Mouse (Mus musculus) hindbrain, embryonic 16.5 days (tissue): ENCODE results near the gene Plekhm1. TPM values are rescaled to one million over a fixed set of nuclear protein-coding genes. Genes with fewer than 3 reads are reported as not detected.

Experiments
- ATAC-seq: fragments of 200-750 bp; cut with Nextera tagmentation; 2 replicates; pipeline ENCODE4 v1.8.0; 2017; ENCODE audit warnings: moderate TSS enrichment, moderate library complexity
- H3K27ac ChIP-seq: fragments of 300-500 bp; sonication (generic); 2 replicates; pipeline ENCODE4 v1.5.1; 2014; ENCODE audit warnings: low read depth, mild to moderate bottlenecking, control low read depth, low read length, moderate library complexity
- H3K27me3 ChIP-seq: fragments of 300-500 bp; sonication (generic); replicated peaks from 2 replicates; pipeline ENCODE4 v1.6.1; 2014; ENCODE audit warnings: low read length; ENCODE audit not compliant: control insufficient read depth, insufficient read depth
- H3K36me3 ChIP-seq: fragments of 300-500 bp; sonication (generic); 2 replicates; pipeline ENCODE4 v1.6.1; 2014; ENCODE audit warnings: mild to moderate bottlenecking, low read length, moderate library complexity, mixed read lengths; ENCODE audit not compliant: control insufficient read depth, insufficient read depth
- H3K4me1 ChIP-seq: fragments of 300-500 bp; sonication (generic); 2 replicates; pipeline ENCODE4 v1.6.1; 2014; ENCODE audit warnings: low read depth, low read length; ENCODE audit not compliant: control insufficient read depth, insufficient read depth
- H3K4me2 ChIP-seq: fragments of 300-500 bp; sonication (generic); 2 replicates; pipeline ENCODE4 v1.6.1; 2014; ENCODE audit warnings: mild to moderate bottlenecking, low read length, control low read depth, moderate library complexity
- H3K4me3 ChIP-seq: fragments of 300-500 bp; sonication (generic); 2 replicates; pipeline ENCODE4 v1.5.1; 2014; ENCODE audit warnings: mild to moderate bottlenecking, low read length, control low read depth, moderate library complexity
- H3K9ac ChIP-seq: fragments of 300-500 bp; sonication (generic); 2 replicates; pipeline ENCODE4 v1.6.1; 2014; ENCODE audit warnings: low read depth, mild to moderate bottlenecking, control low read depth, low read length, moderate library complexity
- H3K9me3 ChIP-seq: fragments of 300-500 bp; sonication (generic); 2 replicates; pipeline ENCODE4 v1.6.1; 2014; ENCODE audit warnings: mild to moderate bottlenecking, low read length, moderate library complexity; ENCODE audit not compliant: control insufficient read depth
- WGBS: fragments of 180-500 bp; shearing (Covaris S2); extraction: QIAGEN DNeasy Blood & Tissue Kit; methylation state at CpG from one replicate; pipeline ENCODE4 v1.1.7; 2014; 5-methylcytosine and 5-hydroxymethylcytosine counted together
- polyA plus RNA-seq: library from polyadenylated mRNA; unstranded; fragments of >200 nt; fragmentation: Nextera tagmentation; extraction: Ambion mirVana; gene quantifications from 2 replicates; pipeline ENCODE4 v1.2.1, GENCODE M21; 2015

Plekhm1 gene
- polyA plus RNA-seq, 1 experiment from 2014 or later = 7.2 TPM

DNA sequence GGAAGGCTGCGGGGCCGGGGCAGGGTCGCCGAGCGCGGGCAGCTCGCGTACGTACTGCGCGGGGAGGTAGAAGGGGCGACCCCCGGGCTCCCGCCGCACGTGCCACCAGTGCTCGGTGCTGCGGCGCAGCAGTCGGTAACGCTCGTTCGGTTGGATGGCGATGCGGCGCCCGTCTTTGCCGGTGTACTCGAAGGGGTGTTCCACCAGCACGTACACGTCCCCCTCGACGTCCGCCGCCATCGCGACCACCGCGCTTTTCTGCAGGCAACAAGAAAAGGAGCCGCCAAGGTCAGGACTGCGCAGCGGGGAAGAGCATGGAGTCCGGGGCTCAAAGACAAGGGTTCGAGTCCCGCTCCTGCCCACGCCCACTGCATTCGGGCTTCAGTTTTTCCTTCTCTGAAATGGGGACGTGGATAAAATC is 51.8 kb downstream of the Plekhm1 start:
- WGBS = 2% methylated on average over 47 of the region's 48 CpGs
- Histone ChIP-seq H3K27ac (no peak overlapping the region), H3K9me3 (no peaks in the 10 kb centered on the region), H3K9ac (peak overlapping the region; percentile 72), H3K27me3 (peaks cover 54% of the 10 kb centered on the region), H3K4me3 (peak overlapping the region; percentile 53), H3K4me2 (peak overlapping the region; percentile 88), H3K4me1 (peaks cover 28% of the 10 kb centered on the region), H3K36me3 (no peaks in the 10 kb centered on the region)
- ATAC-seq = no peak

DNA sequence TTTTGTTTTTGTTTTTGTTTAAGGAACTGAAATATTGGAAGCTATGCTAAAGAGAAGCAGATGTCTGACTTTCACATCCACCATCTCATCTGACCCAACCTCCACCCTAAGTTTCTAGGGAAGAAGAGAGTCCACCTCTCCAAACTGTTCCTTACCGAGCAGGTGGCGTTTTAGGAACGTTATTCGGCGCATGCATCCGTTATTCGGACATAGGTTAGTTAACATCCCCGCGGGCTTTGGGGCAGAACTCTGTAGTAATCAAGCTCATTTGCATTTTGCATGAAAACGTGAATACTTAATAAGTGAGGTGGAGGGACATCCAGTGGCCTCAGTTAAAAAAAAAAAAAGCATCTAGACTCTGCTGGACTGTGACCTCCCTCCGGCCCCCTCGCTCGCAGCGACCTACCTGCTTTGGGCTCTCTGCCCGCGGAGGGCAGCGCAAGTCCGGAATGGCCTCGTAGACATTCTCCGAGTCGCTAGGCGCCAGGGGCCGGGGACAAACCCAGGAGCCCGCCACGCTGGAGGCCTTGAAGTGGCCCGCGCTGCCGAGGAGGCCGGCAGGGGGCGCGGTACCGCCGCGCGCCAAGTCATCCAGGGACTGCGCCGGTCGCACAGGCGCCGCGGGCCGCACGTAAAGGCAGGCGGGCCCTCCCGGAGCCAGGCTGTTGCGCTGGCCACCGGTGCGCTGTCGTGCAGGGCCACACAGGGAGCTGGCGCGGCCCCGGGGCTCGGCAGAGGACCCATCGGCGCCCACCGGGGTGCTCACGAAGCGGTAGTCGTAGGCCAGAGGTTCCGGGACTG is 52.4 kb downstream of the Plekhm1 start:
- Histone ChIP-seq H3K9me3 (no peaks in the 10 kb centered on the region), H3K27ac (no peak overlapping the region), H3K4me2 (peak overlapping the region; percentile 88), H3K27me3 (peaks cover 53% of the 10 kb centered on the region), H3K9ac (peak overlapping the region; percentile 72), H3K36me3 (no peaks in the 10 kb centered on the region), H3K4me1 (peaks cover 28% of the 10 kb centered on the region), H3K4me3 (peak overlapping the region; percentile 53)
- 2% methylated on average over 57 of the region's 60 CpGs for WGBS
- ATAC-seq = peak; percentile 77

DNA sequence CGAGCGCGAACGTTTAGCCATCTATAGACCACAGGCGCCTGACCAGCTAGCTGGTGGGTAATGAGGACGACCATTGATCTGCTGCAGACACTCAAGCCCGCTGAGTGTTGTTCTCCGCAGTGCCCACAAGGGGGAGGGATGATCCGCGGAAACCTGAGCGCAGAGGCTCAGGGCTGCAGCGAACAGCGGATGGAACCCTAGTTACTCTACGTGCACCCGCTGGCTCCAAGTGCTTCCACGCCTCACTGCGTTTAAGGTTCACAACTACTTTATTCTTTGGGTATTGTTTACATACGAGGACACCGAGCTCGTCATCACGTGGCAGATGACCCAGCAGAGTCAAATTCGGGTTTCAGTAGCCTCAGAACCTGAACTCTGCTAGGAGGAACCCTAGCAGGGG is 53.4 kb downstream of the Plekhm1 start:
- Histone ChIP-seq H3K27ac (no peak overlapping the region), H3K4me1 (peaks cover 28% of the 10 kb centered on the region), H3K4me2 (peak overlapping the region; percentile 37), H3K9me3 (no peaks in the 10 kb centered on the region), H3K36me3 (no peaks in the 10 kb centered on the region), H3K9ac (peak overlapping the region; percentile 36; the same call in 1 of the 2 replicates), H3K27me3 (peaks cover 47% of the 10 kb centered on the region), H3K4me3 (peak overlapping the region; percentile 11; the same call in 1 of the 2 replicates)
- ATAC-seq = 0 out of 2 replicates have a peak, but pooled peaks have one; percentile 45
- under 1% methylated on average over 22 of the region's 22 CpGs for WGBS

DNA sequence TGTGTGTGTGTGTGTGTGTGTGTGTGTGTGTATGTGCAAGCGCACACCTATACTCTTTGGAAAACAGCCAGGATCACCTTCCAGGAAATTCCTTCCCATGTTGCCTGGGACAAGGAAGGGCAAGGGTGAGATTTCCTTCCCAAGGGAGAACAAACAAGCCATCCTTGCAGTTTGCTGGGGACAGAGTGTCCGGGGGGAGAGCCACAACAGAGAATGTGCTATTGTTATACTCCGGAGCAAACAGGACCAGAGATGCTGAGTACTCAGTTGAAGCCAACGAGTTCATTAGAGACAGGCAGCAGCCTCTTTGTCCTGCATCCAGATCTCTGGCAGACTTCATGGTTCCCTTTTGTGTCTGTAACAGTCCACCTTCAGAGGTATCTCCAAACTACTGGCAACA is 54.2 kb downstream of the Plekhm1 start:
- 58% methylated on average over 4 of the region's 4 CpGs for WGBS
- Histone ChIP-seq H3K4me1 (peaks cover 26% of the 10 kb centered on the region), H3K9me3 (no peaks in the 10 kb centered on the region), H3K9ac (no peak overlapping the region), H3K27me3 (peaks cover 44% of the 10 kb centered on the region), H3K27ac (no peak overlapping the region), H3K4me2 (no peak overlapping the region), H3K36me3 (no peaks in the 10 kb centered on the region), H3K4me3 (no peak overlapping the region)
- ATAC-seq = no peak

DNA sequence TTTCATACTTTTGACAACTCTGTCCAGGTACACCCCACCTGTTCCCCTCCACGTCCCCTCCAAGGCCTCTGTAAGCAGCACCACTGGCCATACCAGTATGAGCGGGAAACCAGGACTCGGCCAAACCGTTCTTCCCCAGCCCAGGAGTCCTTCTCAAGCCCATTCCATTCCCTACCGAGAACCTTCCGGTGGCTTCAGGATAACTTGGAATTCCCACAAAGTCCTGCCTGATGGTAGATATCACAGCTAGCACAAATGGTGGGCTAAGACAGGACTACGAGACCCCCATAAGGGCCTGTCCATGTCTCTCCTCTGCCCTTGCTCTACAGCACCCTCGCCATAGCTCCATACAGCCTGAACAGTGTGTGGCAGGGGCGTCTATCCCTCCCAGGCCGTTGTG is 54.8 kb downstream of the Plekhm1 start:
- H3K4me2 ChIP-seq = no peak overlapping the region
- H3K9ac ChIP-seq = no peak overlapping the region
- peaks cover 38% of the 10 kb centered on the region for H3K27me3 ChIP-seq
- 92% methylated on average over 10 of the region's 10 CpGs for WGBS
- no peak overlapping the region for H3K27ac ChIP-seq
- H3K4me3 ChIP-seq = no peak overlapping the region
- H3K9me3 ChIP-seq = peaks cover 2% of the 10 kb centered on the region; the same call in 1 of the 2 replicates
- peaks cover 20% of the 10 kb centered on the region for H3K4me1 ChIP-seq
- ATAC-seq = no peak
- no peaks in the 10 kb centered on the region for H3K36me3 ChIP-seq

DNA sequence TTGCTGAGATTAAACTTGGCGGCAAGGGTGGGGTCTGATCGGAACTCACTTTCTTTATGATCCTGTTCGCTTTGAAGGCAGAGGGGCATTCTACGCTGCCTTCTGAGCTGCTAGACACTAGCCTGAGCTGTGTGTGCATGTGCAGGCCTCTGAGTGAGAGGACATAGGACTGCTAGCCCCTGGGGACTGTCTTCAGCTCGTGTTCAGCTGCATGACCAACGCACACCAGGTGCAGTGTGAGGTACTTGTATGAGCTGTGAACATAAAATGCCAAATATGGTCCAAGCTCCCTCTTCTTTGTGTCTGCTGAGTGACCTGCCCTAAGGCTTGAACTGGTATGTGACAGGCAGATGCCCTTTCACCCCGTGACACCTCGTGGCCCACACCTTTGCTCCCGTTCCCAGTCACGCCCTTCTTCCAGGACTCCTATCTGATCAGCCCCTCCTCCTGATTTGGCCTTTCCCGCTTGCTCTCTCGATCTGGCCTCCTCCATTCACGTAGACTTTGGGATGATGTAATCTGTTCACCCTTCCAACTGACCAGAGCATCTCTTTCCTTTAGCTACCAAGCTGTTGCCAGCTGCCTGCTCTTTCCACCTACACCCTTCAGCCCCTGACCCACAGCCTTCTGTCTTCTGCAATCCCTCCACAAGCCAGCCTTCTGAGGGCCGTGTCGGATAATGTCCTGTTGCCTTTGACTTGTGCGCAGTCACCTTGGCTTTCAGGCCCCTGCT is 55.4 kb downstream of the Plekhm1 start:
- Histone ChIP-seq H3K4me3 (no peak overlapping the region), H3K9me3 (peaks cover 5% of the 10 kb centered on the region; the same call in 1 of the 2 replicates), H3K4me1 (peaks cover 15% of the 10 kb centered on the region; the same call in 1 of the 2 replicates), H3K27me3 (peaks cover 33% of the 10 kb centered on the region), H3K27ac (no peak overlapping the region), H3K4me2 (no peak overlapping the region), H3K36me3 (no peaks in the 10 kb centered on the region), H3K9ac (no peak overlapping the region)
- WGBS = 86% methylated on average over 16 of the region's 16 CpGs
- ATAC-seq = no peak

DNA sequence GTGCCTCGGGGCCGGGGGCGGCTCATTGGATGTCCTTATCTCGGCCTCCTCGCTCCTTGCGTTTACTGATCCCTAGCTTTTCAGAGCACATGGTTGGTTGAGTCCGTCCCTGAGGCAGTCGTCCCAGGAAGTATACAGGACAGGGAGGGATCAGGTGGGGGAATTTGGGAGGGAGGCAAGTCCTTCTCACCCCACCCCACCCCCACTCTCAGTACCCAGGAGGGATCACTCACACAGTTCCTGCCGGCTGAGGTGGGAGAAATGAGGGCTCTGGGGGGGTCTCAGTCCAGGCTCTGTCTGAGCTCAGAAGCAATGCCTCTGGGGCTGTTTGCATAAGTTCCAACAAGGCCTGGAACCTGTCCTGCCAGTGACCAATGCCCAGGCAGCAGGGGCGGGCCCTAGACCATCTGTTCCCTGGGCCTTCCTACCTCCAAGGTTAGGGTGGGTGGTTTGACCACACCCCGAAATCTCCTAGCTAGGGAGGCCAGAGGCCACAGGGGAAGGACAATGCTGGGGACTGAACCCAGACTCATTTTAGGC is 56.4 kb downstream of the Plekhm1 start:
- peaks cover 23% of the 10 kb centered on the region for H3K27me3 ChIP-seq
- no peaks in the 10 kb centered on the region for H3K36me3 ChIP-seq
- H3K9me3 ChIP-seq = peaks cover 5% of the 10 kb centered on the region; the same call in 1 of the 2 replicates
- no peak overlapping the region for H3K4me2 ChIP-seq
- no peak overlapping the region for H3K27ac ChIP-seq
- no peak overlapping the region for H3K4me3 ChIP-seq
- H3K4me1 ChIP-seq = peaks cover 10% of the 10 kb centered on the region; the same call in 1 of the 2 replicates
- H3K9ac ChIP-seq = no peak overlapping the region
- WGBS = 39% methylated on average over 11 of the region's 11 CpGs
- no peak for ATAC-seq

DNA sequence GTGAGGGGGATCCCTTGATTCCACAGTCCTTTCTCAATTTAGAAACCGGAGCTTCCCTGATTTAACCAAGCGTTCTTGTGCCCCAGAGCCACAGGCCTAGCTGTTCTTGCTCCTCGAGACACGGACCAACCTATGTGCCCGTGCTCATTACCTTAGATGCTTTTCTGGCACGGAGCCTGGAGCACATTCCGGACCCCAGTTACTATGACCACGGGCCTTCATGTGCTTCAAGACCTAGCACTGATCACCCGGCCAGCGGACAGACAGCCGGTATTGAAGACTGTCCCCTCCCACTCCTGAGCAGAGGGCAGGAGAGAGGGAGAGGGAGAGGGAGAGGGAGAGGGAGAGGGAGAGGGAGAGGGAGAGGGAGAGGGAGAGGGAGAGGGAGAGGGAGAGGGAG is 57.2 kb downstream of the Plekhm1 start:
- no peak overlapping the region for H3K27ac ChIP-seq
- H3K36me3 ChIP-seq = no peaks in the 10 kb centered on the region
- H3K27me3 ChIP-seq = peaks cover 17% of the 10 kb centered on the region
- H3K4me2 ChIP-seq = no peak overlapping the region
- H3K9ac ChIP-seq = no peak overlapping the region
- peaks cover 5% of the 10 kb centered on the region; the same call in 1 of the 2 replicates for H3K9me3 ChIP-seq
- ATAC-seq = no peak
- 18% methylated on average over 11 of the region's 11 CpGs for WGBS
- H3K4me1 ChIP-seq = peaks cover 7% of the 10 kb centered on the region; the same call in 1 of the 2 replicates
- no peak overlapping the region for H3K4me3 ChIP-seq

DNA sequence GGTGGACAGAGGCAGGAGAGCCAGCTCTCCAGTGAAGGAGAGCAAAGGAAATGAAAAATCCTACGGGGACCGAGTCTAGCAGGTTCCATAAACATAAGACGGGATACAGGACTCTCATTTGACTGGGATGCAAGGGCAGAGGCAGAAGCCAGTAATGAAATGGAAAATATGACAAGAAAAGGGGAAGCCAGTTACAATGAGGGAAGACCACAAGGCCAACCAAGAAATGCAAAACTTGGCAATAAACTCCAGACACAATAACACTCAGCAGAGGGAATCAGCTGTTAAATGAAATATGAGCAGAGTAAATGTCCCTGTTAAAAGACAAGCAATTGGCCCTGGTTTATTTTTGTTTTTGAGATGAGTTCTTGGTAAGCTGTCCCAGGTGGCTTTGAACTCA is 58.5 kb downstream of the Plekhm1 start:
- WGBS = 81% methylated on average over 3 of the region's 3 CpGs
- Histone ChIP-seq H3K9me3 (peaks cover 5% of the 10 kb centered on the region; the same call in 1 of the 2 replicates), H3K4me2 (no peak overlapping the region), H3K27ac (no peak overlapping the region), H3K4me1 (peaks cover 4% of the 10 kb centered on the region; the same call in 1 of the 2 replicates), H3K27me3 (peaks cover 7% of the 10 kb centered on the region), H3K4me3 (no peak overlapping the region), H3K36me3 (no peaks in the 10 kb centered on the region), H3K9ac (no peak overlapping the region)
- ATAC-seq = no peak
